Mouse (Mus musculus) hindbrain, embryonic 12.5 days (tissue): ENCODE data around the gene Cftr. TPM values are rescaled to one million over a fixed set of nuclear protein-coding genes. Genes with fewer than 3 reads are reported as not detected.

ENCODE experiments used
- ATAC-seq: fragments of 200-750 bp; cut with Nextera tagmentation; 2 replicates; pipeline ENCODE4 v1.8.0; 2017; ENCODE audit warnings: moderate TSS enrichment; ENCODE audit not compliant: low FRiP score
- H3K27ac ChIP-seq: fragments of 300-500 bp; sonication (generic); 2 replicates; pipeline ENCODE4 v1.5.1; 2016; ENCODE audit warnings: mild to moderate bottlenecking
- H3K27me3 ChIP-seq: fragments of 300-500 bp; sonication (generic); 2 replicates; pipeline ENCODE4 v1.6.1; 2016; ENCODE audit warnings: mild to moderate bottlenecking
- H3K36me3 ChIP-seq: fragments of 300-500 bp; sonication (generic); 2 replicates; pipeline ENCODE4 v1.6.1; 2016; ENCODE audit warnings: mild to moderate bottlenecking
- H3K4me1 ChIP-seq: fragments of 300-500 bp; sonication (generic); 2 replicates; pipeline ENCODE4 v1.6.1; 2016
- H3K4me2 ChIP-seq: fragments of 300-500 bp; sonication (generic); replicated peaks from 2 replicates; pipeline ENCODE4 v1.6.1; 2016; ENCODE audit warnings: mild to moderate bottlenecking
- H3K4me3 ChIP-seq: fragments of 300-500 bp; sonication (generic); 2 replicates; pipeline ENCODE4 v1.5.1; 2016; ENCODE audit warnings: mild to moderate bottlenecking
- H3K9ac ChIP-seq: fragments of 300-500 bp; sonication (generic); 2 replicates; pipeline ENCODE4 v1.6.1; 2016; ENCODE audit warnings: mild to moderate bottlenecking, moderate library complexity
- H3K9me3 ChIP-seq: fragments of 300-500 bp; sonication (generic); replicated peaks from 2 replicates; pipeline ENCODE4 v1.6.1; 2016; ENCODE audit warnings: mild to moderate bottlenecking
- WGBS: fragments of 180-500 bp; shearing (Covaris S2); methylation state at CpG from one replicate; pipeline ENCODE4 v1.1.7; 2016; 5-methylcytosine and 5-hydroxymethylcytosine counted together
- polyA plus RNA-seq: library from polyadenylated mRNA; unstranded; fragments of >200 nt; fragmentation: Nextera tagmentation; extraction: Ambion mirVana; gene quantifications from 2 replicates; pipeline ENCODE4 v1.2.1, GENCODE M21; 2016

Gene Cftr
- polyA plus RNA-seq, 1 experiment from 2014 or later = 0.19 TPM

DNA sequence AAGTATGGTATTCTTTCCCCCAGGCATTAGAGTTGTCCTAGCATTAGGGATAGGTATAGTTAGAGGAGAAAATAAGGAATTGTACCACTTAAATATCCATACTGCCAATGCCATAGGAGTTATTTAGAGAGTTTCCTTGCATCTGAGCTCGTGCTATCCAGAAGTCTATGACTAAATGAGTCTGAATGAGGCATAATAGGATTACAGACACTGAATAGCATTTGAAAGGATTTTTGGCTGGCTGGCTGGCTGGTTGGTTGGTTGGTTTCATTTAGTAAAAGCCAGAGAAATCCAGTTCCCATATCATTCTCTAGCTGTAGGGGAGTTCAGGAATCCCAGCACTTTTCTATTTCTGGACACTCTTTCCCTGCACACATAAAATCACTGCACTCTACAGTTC, 76.0 kb downstream of the Cftr start:
- no peaks in the 10 kb centered on the region for H3K36me3 ChIP-seq
- no peaks in the 10 kb centered on the region for H3K27me3 ChIP-seq
- no peak overlapping the region for H3K4me2 ChIP-seq
- H3K9me3 ChIP-seq = no peaks in the 10 kb centered on the region
- WGBS = 47% methylated on average over 1 of the region's 1 CpGs
- H3K9ac ChIP-seq = no peak overlapping the region
- no peak overlapping the region for H3K27ac ChIP-seq
- H3K4me1 ChIP-seq = no peaks in the 10 kb centered on the region
- ATAC-seq = no peak
- no peak overlapping the region for H3K4me3 ChIP-seq

DNA sequence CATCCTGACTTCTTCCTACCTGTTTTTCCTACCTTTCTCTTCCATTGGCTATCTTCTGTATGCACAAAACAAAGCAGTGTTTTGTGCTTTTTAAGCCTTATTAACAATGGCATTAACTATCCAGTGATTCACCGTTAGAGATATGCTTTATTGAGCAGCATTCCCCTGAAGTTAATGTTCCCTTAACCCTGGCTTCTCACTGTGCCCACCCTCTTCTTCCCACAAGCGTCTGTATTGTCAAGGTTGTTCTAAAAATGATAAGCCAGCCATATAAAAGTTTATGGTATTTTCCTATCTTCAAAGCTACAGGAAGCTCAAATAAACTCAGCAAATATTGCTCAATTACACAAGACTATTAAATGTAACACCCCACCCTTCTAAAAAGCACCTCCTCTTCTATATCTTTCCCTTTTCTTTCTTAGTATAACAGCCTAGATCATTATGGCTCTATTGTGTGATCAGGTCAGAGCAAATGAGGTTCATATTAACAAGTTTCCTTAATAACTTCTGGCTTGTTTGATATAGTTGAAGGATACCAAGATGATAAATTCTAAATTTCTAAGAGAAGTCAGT, 77.5 kb downstream of the Cftr start:
- no peak overlapping the region for H3K4me3 ChIP-seq
- H3K4me1 ChIP-seq = no peaks in the 10 kb centered on the region
- no peaks in the 10 kb centered on the region for H3K36me3 ChIP-seq
- H3K27me3 ChIP-seq = no peaks in the 10 kb centered on the region
- no peak overlapping the region for H3K27ac ChIP-seq
- no peaks in the 10 kb centered on the region for H3K9me3 ChIP-seq
- ATAC-seq = no peak
- H3K9ac ChIP-seq = no peak overlapping the region
- WGBS = 78% methylated on average over 2 of the region's 2 CpGs
- no peak overlapping the region for H3K4me2 ChIP-seq

DNA sequence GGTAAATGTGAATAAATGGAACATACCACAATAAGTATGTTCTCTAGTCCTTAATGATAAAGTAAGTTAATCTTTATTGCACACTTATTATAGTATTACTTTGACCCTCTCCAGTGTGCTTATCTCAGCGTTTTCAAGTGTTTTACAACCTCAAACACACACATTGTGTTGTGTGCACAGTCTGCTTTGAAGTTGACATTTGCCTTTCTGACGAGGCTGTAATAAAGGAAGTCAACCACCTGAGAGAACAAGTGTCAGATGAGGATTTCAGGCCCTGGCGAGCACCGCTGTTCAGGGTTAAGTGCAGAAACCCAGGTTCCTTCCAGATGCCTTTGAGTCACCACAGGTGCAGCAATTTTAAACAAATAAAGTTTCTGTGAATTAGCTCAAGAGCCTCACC, 78.0 kb downstream of the Cftr start:
- no peaks in the 10 kb centered on the region for H3K27me3 ChIP-seq

DNA sequence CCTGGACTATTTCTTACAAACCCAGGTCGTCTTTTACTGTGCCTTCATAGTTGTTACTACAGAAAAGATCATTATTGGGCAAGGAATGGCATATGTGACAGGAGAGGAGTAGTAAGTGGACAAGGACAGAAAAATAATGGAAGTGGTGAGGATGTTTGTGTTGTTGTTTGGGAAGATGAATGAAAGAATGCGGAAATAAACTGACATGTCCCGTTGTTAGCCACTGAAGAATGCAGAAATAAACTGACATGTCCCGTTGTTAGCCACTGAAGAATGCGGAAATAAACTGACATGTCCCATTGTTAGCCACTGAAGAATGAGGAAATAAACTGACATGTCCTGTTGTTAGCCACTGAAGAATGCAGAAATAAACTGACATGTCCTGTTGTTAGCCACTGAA, 84.1 kb downstream of the Cftr start:
- 42% methylated on average over 5 of the region's 5 CpGs for WGBS
- H3K4me1 ChIP-seq = no peaks in the 10 kb centered on the region
- ATAC-seq = no peak

More for the DNA sequence above, 78.0 kb downstream of the Cftr start:
- H3K36me3 ChIP-seq = no peaks in the 10 kb centered on the region
- 65% methylated on average over 4 of the region's 4 CpGs for WGBS
- no peak for ATAC-seq
- no peaks in the 10 kb centered on the region for H3K9me3 ChIP-seq
- no peak overlapping the region for H3K9ac ChIP-seq
- H3K4me3 ChIP-seq = no peak overlapping the region
- H3K4me1 ChIP-seq = no peaks in the 10 kb centered on the region
- H3K4me2 ChIP-seq = no peak overlapping the region
- H3K27ac ChIP-seq = no peak overlapping the region

DNA sequence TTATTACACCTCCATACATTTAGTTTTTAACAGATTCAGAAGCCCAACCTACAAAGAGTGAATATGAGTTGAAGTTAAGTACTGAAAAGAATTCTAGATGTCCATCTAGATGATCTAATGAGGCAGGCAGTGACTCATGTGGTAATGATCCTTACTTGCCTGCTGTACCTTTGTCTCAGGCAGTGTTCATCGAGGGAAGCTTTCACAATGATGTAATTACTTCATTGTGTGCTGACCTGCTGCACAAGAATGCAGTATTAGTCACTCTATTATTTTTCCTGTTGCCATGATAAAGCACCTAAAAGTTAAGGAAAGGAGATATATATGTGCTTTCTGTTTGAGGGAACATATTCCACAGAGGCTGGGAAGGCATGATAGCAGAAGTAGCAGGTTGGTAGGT, 100.5 kb downstream of the Cftr start:
- H3K27me3 ChIP-seq = no peaks in the 10 kb centered on the region
- 26% methylated on average over 1 of the region's 1 CpGs for WGBS
- no peaks in the 10 kb centered on the region for H3K4me1 ChIP-seq
- no peak for ATAC-seq
- no peaks in the 10 kb centered on the region for H3K36me3 ChIP-seq
- H3K4me2 ChIP-seq = no peak overlapping the region
- no peaks in the 10 kb centered on the region for H3K9me3 ChIP-seq
- no peak overlapping the region for H3K27ac ChIP-seq
- H3K4me3 ChIP-seq = no peak overlapping the region
- H3K9ac ChIP-seq = no peak overlapping the region

More for the DNA sequence above, 84.1 kb downstream of the Cftr start:
- H3K27me3 ChIP-seq = no peaks in the 10 kb centered on the region; the same call in 1 of the 2 replicates
- no peak overlapping the region for H3K9ac ChIP-seq
- H3K27ac ChIP-seq = no peak overlapping the region
- no peak overlapping the region for H3K4me2 ChIP-seq
- H3K9me3 ChIP-seq = no peaks in the 10 kb centered on the region
- H3K4me3 ChIP-seq = no peak overlapping the region
- no peaks in the 10 kb centered on the region for H3K36me3 ChIP-seq

DNA sequence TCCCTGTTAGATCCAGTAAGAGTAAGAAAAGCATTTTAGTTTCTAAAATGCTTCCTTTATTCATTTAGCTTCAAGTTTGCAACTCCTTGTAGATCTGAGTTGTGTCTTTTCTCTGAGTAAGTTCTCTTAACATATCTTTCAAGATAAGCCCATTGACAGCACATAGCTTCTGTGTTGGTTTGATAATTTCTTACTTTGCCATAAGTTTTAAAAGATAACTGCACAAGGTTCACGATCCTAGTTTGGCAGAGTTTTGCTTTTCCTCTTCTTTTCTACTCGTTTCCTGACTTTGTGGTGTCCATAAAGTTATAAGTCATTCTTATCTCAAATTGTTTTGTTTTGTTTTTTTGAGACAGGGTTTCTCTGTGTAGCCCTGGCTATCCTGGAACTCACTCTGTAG, 130.3 kb downstream of the Cftr start:
- WGBS = 87% methylated on average over 2 of the region's 2 CpGs
- H3K27me3 ChIP-seq = no peaks in the 10 kb centered on the region
- ATAC-seq = no peak
- no peak overlapping the region for H3K4me2 ChIP-seq
- no peaks in the 10 kb centered on the region for H3K4me1 ChIP-seq
- H3K4me3 ChIP-seq = no peak overlapping the region
- no peak overlapping the region for H3K9ac ChIP-seq
- no peak overlapping the region for H3K27ac ChIP-seq
- H3K36me3 ChIP-seq = no peaks in the 10 kb centered on the region
- H3K9me3 ChIP-seq = no peaks in the 10 kb centered on the region

DNA sequence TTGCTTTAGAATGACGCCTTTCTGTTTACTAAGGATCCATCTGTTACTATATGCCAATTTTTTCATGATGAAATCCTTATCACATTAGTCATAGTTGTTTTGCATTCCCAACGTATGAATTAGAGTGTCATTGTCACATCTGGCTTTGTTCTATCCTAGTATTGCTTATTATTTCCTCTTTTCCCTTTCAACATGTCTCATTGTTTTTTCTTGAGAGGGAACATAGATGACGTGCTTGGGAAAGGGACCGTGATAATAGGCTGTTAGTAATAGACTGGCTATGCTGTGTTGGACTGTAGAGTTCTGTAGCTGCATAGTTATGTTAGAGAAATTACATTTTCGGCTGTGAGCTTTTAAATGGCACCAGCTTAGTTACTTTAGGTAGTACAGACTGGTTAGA, 131.6 kb downstream of the Cftr start:
- Histone ChIP-seq H3K9ac (no peak overlapping the region), H3K9me3 (no peaks in the 10 kb centered on the region), H3K27me3 (no peaks in the 10 kb centered on the region), H3K4me3 (no peak overlapping the region), H3K4me1 (no peaks in the 10 kb centered on the region), H3K36me3 (no peaks in the 10 kb centered on the region), H3K4me2 (no peak overlapping the region), H3K27ac (no peak overlapping the region)
- 82% methylated on average over 5 of the region's 5 CpGs for WGBS
- ATAC-seq = no peak

DNA sequence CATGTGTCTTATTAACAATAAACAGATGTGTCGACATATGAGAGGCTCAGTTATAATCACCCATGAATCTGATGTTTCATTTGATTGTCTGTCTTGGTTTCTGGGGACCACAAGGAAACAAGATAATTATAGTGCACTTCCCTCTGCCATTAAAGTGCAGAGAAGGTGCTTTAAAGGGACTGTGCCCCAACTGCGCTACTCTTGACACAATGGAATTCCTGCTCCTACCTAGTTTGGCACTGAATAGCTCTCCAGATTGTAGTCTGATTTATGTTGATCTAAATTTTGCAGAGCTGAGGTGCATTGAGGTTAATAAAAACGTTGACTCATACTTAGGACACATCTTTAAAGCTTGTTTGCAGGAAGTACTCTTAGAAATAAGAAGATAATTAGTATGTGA, 132.7 kb downstream of the Cftr start:
- no peak overlapping the region for H3K27ac ChIP-seq
- H3K4me1 ChIP-seq = no peaks in the 10 kb centered on the region
- H3K4me3 ChIP-seq = no peak overlapping the region
- no peak overlapping the region for H3K4me2 ChIP-seq
- no peak overlapping the region for H3K9ac ChIP-seq
- H3K27me3 ChIP-seq = no peaks in the 10 kb centered on the region
- no peaks in the 10 kb centered on the region for H3K36me3 ChIP-seq
- 68% methylated on average over 3 of the region's 3 CpGs for WGBS
- ATAC-seq = no peak
- no peaks in the 10 kb centered on the region for H3K9me3 ChIP-seq

DNA sequence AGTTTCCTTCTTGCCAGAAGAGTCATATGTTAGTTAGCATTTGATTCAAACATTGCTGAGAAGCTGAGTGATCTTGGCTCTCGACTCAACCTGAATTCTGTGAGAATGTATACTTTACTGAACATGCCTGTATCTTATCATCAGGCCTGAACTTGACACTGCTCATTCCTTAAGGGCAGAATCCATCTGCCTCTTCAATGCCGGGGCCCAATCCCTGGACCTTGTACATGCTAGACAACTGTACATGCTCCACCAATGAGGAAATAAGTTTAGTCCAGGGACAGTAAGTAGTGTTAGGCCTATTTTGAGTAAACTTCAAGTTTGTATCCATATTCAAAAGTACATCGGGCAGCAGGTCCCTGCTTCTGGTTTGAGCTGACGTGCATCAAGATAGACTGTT, 134.6 kb downstream of the Cftr start:
- Histone ChIP-seq H3K4me2 (no peak overlapping the region), H3K4me3 (no peak overlapping the region), H3K9me3 (no peaks in the 10 kb centered on the region), H3K27ac (no peak overlapping the region), H3K4me1 (no peaks in the 10 kb centered on the region), H3K27me3 (no peaks in the 10 kb centered on the region), H3K9ac (no peak overlapping the region), H3K36me3 (no peaks in the 10 kb centered on the region)
- WGBS = 91% methylated on average over 4 of the region's 4 CpGs
- ATAC-seq = no peak

DNA sequence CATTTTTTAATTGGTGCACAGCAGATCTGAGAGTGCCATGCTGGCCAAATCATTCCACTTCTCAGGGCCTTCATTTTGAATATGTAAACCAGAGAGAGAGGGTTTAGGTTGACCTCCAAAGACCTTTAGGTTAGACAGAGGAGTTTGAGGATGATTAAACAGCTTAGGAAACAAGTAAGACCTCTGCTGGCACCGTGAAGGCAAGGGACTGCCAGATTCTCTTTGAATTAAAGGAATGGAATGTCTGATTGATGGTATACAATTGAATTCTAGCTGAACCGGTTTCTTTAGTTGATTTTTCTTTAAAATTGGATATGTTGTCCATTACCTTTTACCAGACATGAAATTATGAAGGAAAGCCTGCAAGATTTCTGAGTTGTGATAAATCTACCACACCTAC, 140.5 kb downstream of the Cftr start:
- Histone ChIP-seq H3K4me2 (no peak overlapping the region), H3K4me3 (no peak overlapping the region), H3K9me3 (no peaks in the 10 kb centered on the region), H3K36me3 (no peaks in the 10 kb centered on the region), H3K27me3 (no peaks in the 10 kb centered on the region), H3K9ac (no peak overlapping the region), H3K27ac (no peak overlapping the region), H3K4me1 (no peaks in the 10 kb centered on the region)
- WGBS = 27% methylated on average over 2 of the region's 2 CpGs
- no peak for ATAC-seq

DNA sequence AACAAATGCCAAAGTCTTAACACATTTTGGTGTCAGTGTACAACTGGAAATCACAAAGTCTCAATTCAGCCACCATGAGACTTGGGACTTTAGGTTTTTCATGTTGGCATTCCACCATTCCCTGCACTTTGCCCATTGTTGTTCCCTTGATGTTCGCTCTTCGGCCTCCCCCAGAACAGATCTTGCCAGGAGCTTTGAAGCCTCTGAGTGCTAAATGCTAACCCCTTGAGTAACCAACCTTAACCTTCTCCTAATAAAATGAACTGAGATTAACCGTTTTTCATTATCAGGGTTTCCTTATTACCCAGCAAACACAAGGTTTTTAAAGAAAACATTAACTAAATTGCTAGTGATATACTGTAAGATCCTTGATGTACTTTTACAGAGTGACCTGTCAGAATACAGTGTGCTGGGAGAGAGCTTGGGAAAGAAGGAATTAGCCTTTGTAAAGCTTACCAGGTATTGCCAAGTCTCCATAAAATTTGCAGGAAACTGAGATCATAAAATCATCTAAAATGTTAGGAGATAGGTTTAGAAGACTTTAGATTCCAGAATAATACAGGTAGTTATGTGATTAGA, 144.0 kb downstream of the Cftr start:
- Histone ChIP-seq H3K4me2 (no peak overlapping the region), H3K4me3 (no peak overlapping the region), H3K9ac (no peak overlapping the region), H3K4me1 (no peaks in the 10 kb centered on the region), H3K9me3 (no peaks in the 10 kb centered on the region), H3K27ac (no peak overlapping the region), H3K36me3 (no peaks in the 10 kb centered on the region), H3K27me3 (no peaks in the 10 kb centered on the region)
- ATAC-seq = no peak
- WGBS = 87% methylated on average over 3 of the region's 3 CpGs

DNA sequence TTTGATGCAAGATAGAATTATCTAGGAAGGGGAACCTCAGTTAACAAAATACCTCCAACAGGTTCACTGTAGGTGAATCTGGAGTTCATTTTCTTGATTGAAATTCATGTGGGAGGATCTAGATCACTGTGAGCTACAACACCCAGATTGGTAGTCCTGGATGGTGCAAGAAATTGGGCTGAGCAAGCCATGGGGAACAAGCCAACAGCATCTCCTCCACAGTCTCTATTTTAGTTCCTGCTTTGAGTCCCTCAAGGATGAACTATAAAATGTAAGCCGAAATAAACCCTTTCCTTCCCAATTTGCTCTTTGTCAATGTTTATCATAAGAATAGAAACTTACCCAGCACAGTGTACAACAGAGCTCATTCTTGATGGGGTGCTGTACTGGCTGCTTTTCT, 152.5 kb downstream of the Cftr start:
- ATAC-seq = no peak
- no peaks in the 10 kb centered on the region for H3K9me3 ChIP-seq
- 96% methylated on average over 1 of the region's 1 CpGs for WGBS
- H3K36me3 ChIP-seq = no peaks in the 10 kb centered on the region
- no peak overlapping the region for H3K4me2 ChIP-seq
- H3K27ac ChIP-seq = no peak overlapping the region
- H3K4me1 ChIP-seq = no peaks in the 10 kb centered on the region
- no peak overlapping the region for H3K4me3 ChIP-seq
- no peak overlapping the region for H3K9ac ChIP-seq
- no peaks in the 10 kb centered on the region for H3K27me3 ChIP-seq

DNA sequence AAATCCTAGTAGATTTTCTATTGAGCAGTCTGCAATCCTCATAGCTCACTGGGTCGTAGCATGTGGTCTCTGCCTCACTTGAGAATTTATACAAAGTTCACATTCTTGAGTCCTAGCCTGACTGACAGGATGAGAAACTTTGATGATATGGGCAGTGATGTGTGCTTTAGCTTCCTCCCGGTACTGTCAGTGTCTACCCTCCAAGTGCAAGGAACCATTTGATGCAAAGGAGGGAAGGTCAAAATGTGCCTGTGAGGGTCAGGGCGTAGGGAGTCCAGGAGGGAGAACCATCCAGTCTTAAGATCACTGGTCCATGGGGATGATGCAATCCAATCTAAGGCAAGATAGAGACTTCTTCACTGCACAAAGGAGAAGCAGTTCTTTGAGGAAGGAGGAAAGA, 164.9 kb downstream of the Cftr start:
- no peaks in the 10 kb centered on the region for H3K9me3 ChIP-seq
- H3K36me3 ChIP-seq = no peaks in the 10 kb centered on the region
- H3K4me1 ChIP-seq = no peaks in the 10 kb centered on the region
- H3K9ac ChIP-seq = no peak overlapping the region
- H3K27ac ChIP-seq = no peak overlapping the region
- H3K4me3 ChIP-seq = no peak overlapping the region
- no peak for ATAC-seq
- no peaks in the 10 kb centered on the region for H3K27me3 ChIP-seq
- 83% methylated on average over 3 of the region's 3 CpGs for WGBS
- H3K4me2 ChIP-seq = no peak overlapping the region
